Mouse (Mus musculus) adrenal gland (tissue): ENCODE data around the gene Ang.
"Not testable (repeated sequence)": the region's sequence is repeated elsewhere in the genome, so short reads cannot be mapped to it uniquely, and the experiment has no call there.

Experiments
- intact Hi-C: fragments of 180-260 bp; cut with DNase I; formaldehyde crosslinking; loops from one replicate; pipeline ENCODE4 v1.15.1; 2025

Ang gene

GRCm38 (mm10) chr14:51088166-51088969 lies 2.6 kb upstream of the Ang start:
- intact Hi-C loops = loop anchor here (5.0 kb wide), 1 partner anchor 281 kb away; the partner anchor contains the start of genes Ccnb1ip1 and Parp2

- intact Hi-C loops = loop anchor here (1.0 to 5.0 kb wide), 2 partner anchors 25 to 282 kb away; partner anchors contain the start of genes Ccnb1ip1 and Parp2
These were observed 1.8 kb upstream of the Ang start for GRCm38 (mm10) chr14:51088970-51089673.

GRCm38 (mm10) chr14:51089674-51090076 lies 1.3 kb upstream of the Ang start:
- intact Hi-C loops = loop anchor here (1.0 to 5.0 kb wide), 2 partner anchors 25 to 282 kb away; partner anchors contain the start of genes Ccnb1ip1 and Parp2

- intact Hi-C loops = no loop called here
These were observed 721 bp upstream of the Ang start for GRCm38 (mm10) chr14:51090077-51090781.

GRCm38 (mm10) chr14:51092073-51092620 lies 1.2 kb downstream of the Ang start:
- intact Hi-C loops = no loop called here

- intact Hi-C loops = no loop called here
These were observed 2.5 kb downstream of the Ang start for GRCm38 (mm10) chr14:51093496-51093895.

GRCm38 (mm10) chr14:51094096-51094875 lies 3.3 kb downstream of the Ang start:
- intact Hi-C loops = no loop called here

GRCm38 (mm10) chr14:51094921-51095320 lies 4.0 kb downstream of the Ang start:
- intact Hi-C loops = no loop called here

- intact Hi-C loops = no loop called here
These were observed 5.0 kb downstream of the Ang start for GRCm38 (mm10) chr14:51095736-51096524.

- intact Hi-C loops = not testable (repeated sequence)
These were observed 7.3 kb downstream of the Ang start for GRCm38 (mm10) chr14:51098300-51098699.

- intact Hi-C loops = no loop called here
These were observed 8.0 kb downstream of the Ang start for GRCm38 (mm10) chr14:51098921-51099320.

- intact Hi-C loops = loop anchor here (5.0 to 10.0 kb wide), 4 partner anchors 71 to 244 kb away; no protein-coding TSS in a partner anchor
These were observed 10.3 kb downstream of the Ang start for GRCm38 (mm10) chr14:51101284-51101683.

- intact Hi-C loops = loop anchor here (5.0 to 10.0 kb wide), 4 partner anchors 69 to 242 kb away; no protein-coding TSS in a partner anchor
These were observed 12.3 kb downstream of the Ang start for GRCm38 (mm10) chr14:51103217-51103616.

GRCm38 (mm10) chr14:51104366-51104765 lies 13.4 kb downstream of the Ang start:
- intact Hi-C loops = loop anchor here (5.0 to 10.0 kb wide), 4 partner anchors 68 to 240 kb away; no protein-coding TSS in a partner anchor

GRCm38 (mm10) chr14:51106449-51106967 lies 15.6 kb downstream of the Ang start:
- intact Hi-C loops = loop anchor here (10.0 kb wide), 1 partner anchor 238 kb away; no protein-coding TSS in a partner anchor

- intact Hi-C loops = no loop called here
These were observed 21.0 kb downstream of the Ang start for GRCm38 (mm10) chr14:51111966-51112365.

GRCm38 (mm10) chr14:51113476-51113875 lies 22.5 kb downstream of the Ang start:
- intact Hi-C loops = no loop called here

- intact Hi-C loops = no loop called here
These were observed 23.1 kb downstream of the Ang start, which contains the start of gene Eddm3b for GRCm38 (mm10) chr14:51113916-51114560. Eddm3b (plus strand) TSS chr14:51114426.
